ENCODE assay signal across 8 mouse cellular contexts in the genomic region with DNA sequence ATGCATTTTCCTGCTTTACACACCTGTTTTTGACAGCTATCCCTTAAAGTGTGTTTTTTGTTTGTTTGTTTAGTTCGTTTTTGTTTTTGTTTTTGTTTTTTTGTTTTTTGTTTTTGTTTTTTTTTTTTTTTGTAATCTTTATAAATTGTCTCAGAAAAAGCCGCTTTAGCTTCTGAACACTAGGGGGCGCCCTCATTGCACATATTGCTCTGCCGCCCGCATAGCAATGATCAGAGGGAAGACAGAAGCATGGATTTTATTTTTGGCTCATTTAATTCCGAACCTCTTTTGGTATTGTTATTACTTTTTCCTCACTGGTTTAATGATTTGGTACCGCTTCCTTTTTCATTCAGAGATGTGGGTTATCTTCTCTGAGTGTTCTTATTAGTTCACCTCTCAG.
DNase-seq lines count a peak whose midpoint lies in the region; ATAC-seq and TF ChIP-seq lines count a peak whose summit lies in the region.

No protein-coding gene starts in this region.

- peak; percentile 0 for DNase-seq in left cerebral cortex, adult 11 months (ENCODE audit: low spot score)
- DNase-seq in left cerebral cortex, adult 8-10 months (ENCODE audit: low spot score in 2 of 2), result no peak
- DNase-seq in MEL (ENCODE audit: low read depth, low spot score), result peak; percentile 41
- peak; percentile 44 for DNase-seq in adrenal gland, postnatal 25 days
- DNase-seq in layer of hippocampus, postnatal 14 days (ENCODE audit: low spot score in 2 of 2), result peak; percentile 41 to 62
- DNase-seq in right cerebral cortex, postnatal 10 days (ENCODE audit: low spot score in 2 of 2), result peak; percentile 56 to 75

- no peaks in the 10 kb centered on the region for H3K27me3 ChIP-seq in MEL (ENCODE audit: control insufficient read depth in 1 of 2, insufficient read depth in 2 of 2, low read length in 2 of 2)

- H3K36me3 ChIP-seq in MEL (ENCODE audit: control insufficient read depth in 1 of 2, insufficient read depth in 2 of 2, low read length in 2 of 2), result no peaks in the 10 kb centered on the region

- H3K4me3 ChIP-seq in MEL (ENCODE audit: control insufficient read depth in 1 of 2, insufficient read depth in 1 of 2, low read depth in 2 of 2, low read length in 2 of 2), result no peak overlapping the region
- H3K4me3 ChIP-seq in embryonic fibroblast, embryonic 13.5 days (ENCODE audit: insufficient read depth, low read length), result no peak overlapping the region

- no peak for TF ChIP-seq EP300 in MEL (IDR thresholded peaks at IDR 0.05; ENCODE audit: low read depth in 1 of 2, low read length in 2 of 2)

- H3K79me2 ChIP-seq in MEL (ENCODE audit: control insufficient read depth, insufficient read depth, low read length, poor library complexity), result no peaks in the 10 kb centered on the region

- H3K4me1 ChIP-seq in MEL (ENCODE audit: control insufficient read depth in 1 of 2, insufficient read depth in 2 of 2, low read length in 2 of 2), result no peaks in the 10 kb centered on the region
- no peaks in the 10 kb centered on the region for H3K4me1 ChIP-seq in embryonic fibroblast, embryonic 13.5 days (ENCODE audit: control insufficient read depth, insufficient read depth, low read length)

- ATAC-seq in granulocyte monocyte progenitor cell, adult 5-6 weeks (replicated peaks; ENCODE audit: poor library complexity, severe bottlenecking), result no peak

- TF ChIP-seq CTCF in MEL (IDR thresholded peaks at IDR 0.05 in 2 of 3, conservative IDR thresholded peaks at IDR 0.05 in 1 of 3; ENCODE audit: control insufficient read depth in 1 of 3, insufficient read depth in 1 of 3, low read depth in 2 of 3, low read length in 3 of 3, poor library complexity in 1 of 3, severe bottlenecking in 1 of 3), result peak; percentile 41 to 78 (median 63); a peak in 5 of 6 replicates
- peak; percentile 33; the same call in 1 of the 2 replicates for TF ChIP-seq CTCF in embryonic fibroblast, embryonic 13.5 days (IDR thresholded peaks at IDR 0.05; ENCODE audit: borderline replicate concordance, insufficient read depth, low read length)

- no peak for TF ChIP-seq POLR2A in MEL (IDR thresholded peaks at IDR 0.05; ENCODE audit: control insufficient read depth in 1 of 2, insufficient read depth in 1 of 2, low read depth in 1 of 2, low read length in 2 of 2, poor library complexity in 1 of 2)
- TF ChIP-seq POLR2A in embryonic fibroblast, embryonic 13.5 days (IDR thresholded peaks at IDR 0.05; ENCODE audit: low read depth, low read length), result no peak

- H3K9me3 ChIP-seq in MEL (replicated peaks; ENCODE audit: insufficient read depth, low read length), result no peaks in the 10 kb centered on the region

- no peak overlapping the region for H3K9ac ChIP-seq in MEL (ENCODE audit: control insufficient read depth, low read depth, low read length, poor library complexity, severe bottlenecking)

- TF ChIP-seq RAD21 in MEL (IDR thresholded peaks at IDR 0.05; ENCODE audit: low read depth, low read length), result peak; percentile 67

- no peak overlapping the region for H3K27ac ChIP-seq in MEL (ENCODE audit: control insufficient read depth, low read depth, low read length)
- H3K27ac ChIP-seq in embryonic fibroblast, embryonic 13.5 days (ENCODE audit: insufficient read depth, low read length), result no peak overlapping the region

TF ChIP-seq in MEL, 35 proteins besides CTCF, POLR2A, EP300 and RAD21:
- TF ChIP-seq ZNF384 (IDR thresholded peaks at IDR 0.05; ENCODE audit: low read depth, low read length), result peak; percentile 58; the same call in 1 of the 2 replicates
- TF ChIP-seq ZC3H11A (IDR thresholded peaks at IDR 0.05; ENCODE audit: low read depth, low read length), result peak; percentile 55
- TF ChIP-seq SMC3 (IDR thresholded peaks at IDR 0.05; ENCODE audit: low read depth, low read length), result peak; percentile 64
- TF ChIP-seq ETS1 (IDR thresholded peaks at IDR 0.05; ENCODE audit: low read depth, low read length), result no peak
- TF ChIP-seq POLR2AphosphoS2 (IDR thresholded peaks at IDR 0.05; ENCODE audit: low read length), result no peak
- no peak for TF ChIP-seq TCF12 (IDR thresholded peaks at IDR 0.05; ENCODE audit: low read depth, low read length)
- no peak for TF ChIP-seq MEF2A (IDR thresholded peaks at IDR 0.05; ENCODE audit: extremely low read depth, insufficient replicate concordance, low read depth, low read length, poor library complexity, severe bottlenecking)

Comparison
In these comparisons a context has a peak if more than half of its experiments do, and no peak if none do; other contexts are left out.
1. DNase-seq: peak in left cerebral cortex, adult 11 months (single experiment), MEL (single experiment), adrenal gland, postnatal 25 days (single experiment), layer of hippocampus, postnatal 14 days (2 of 2) and right cerebral cortex, postnatal 10 days (2 of 2); none in left cerebral cortex, adult 8-10 months (0 of 2).